Comparison of ENCODE assay signal across 9 mouse cellular contexts in genomic region chr1:180626141-180626540, GRCm38 (mm10). TPM values are rescaled to one million over a fixed set of nuclear protein-coding genes. Genes with fewer than 3 reads are reported as not detected.
DNase-seq lines count a peak whose midpoint lies in the region; ATAC-seq lines count a peak whose summit lies in the region.
"Had no signal": no experiment of that assay in that cellular context is flagged by ENCODE, and none has a peak within 500 bp of the region (broad histone marks: within the 10 kb centered on the region; RNA-seq: fewer than 3 reads in every experiment).

No protein-coding gene starts in this region.

- no peak overlapping the region for H3K4me3 ChIP-seq in lung, embryonic 16.5 days (ENCODE audit: low read length)
- H3K4me3 ChIP-seq in forebrain, embryonic 11.5 days (ENCODE audit: low read depth, low read length): no peak overlapping the region
- H3K4me3 ChIP-seq: embryonic facial prominence, embryonic 12.5 days had no signal

- no peaks in the 10 kb centered on the region for H3K27me3 ChIP-seq in lung, embryonic 16.5 days (ENCODE audit: control insufficient read depth, insufficient read depth, low read depth, low read length)
- H3K27me3 ChIP-seq in forebrain, embryonic 11.5 days (ENCODE audit: control insufficient read depth, insufficient read depth, low read length): no peaks in the 10 kb centered on the region
- H3K27me3 ChIP-seq: embryonic facial prominence, embryonic 12.5 days had no signal

- H3K36me3 ChIP-seq in lung, embryonic 16.5 days (ENCODE audit: control insufficient read depth, insufficient read depth, low read length): no peaks in the 10 kb centered on the region
- no peaks in the 10 kb centered on the region for H3K36me3 ChIP-seq in forebrain, embryonic 11.5 days (ENCODE audit: control insufficient read depth, insufficient read depth, low read length)
- H3K36me3 ChIP-seq: embryonic facial prominence, embryonic 12.5 days had no signal

- H3K9me3 ChIP-seq in lung, embryonic 16.5 days (ENCODE audit: control insufficient read depth, low read length): peaks cover 3% of the 10 kb centered on the region; the same call in 1 of the 2 replicates
- no peaks in the 10 kb centered on the region; the same call in 1 of the 2 replicates for H3K9me3 ChIP-seq in forebrain, embryonic 11.5 days (ENCODE audit: control insufficient read depth, low read length)

- peak; percentile 39 for DNase-seq in adrenal gland, adult 18-20 months (ENCODE audit: low spot score in 2 of 2)
- peak; percentile 95 for DNase-seq in heart, adult 11 months
- peak; percentile 77 for DNase-seq in heart, postnatal 4 days
- DNase-seq in B cell, adult 2 months: no peak
- DNase-seq in forebrain, embryonic 11.5 days (ENCODE audit: low spot score): no peak
- no peak for DNase-seq in urinary bladder, postnatal 4 days (ENCODE audit: low spot score in 2 of 2)

- H3K4me2 ChIP-seq in lung, embryonic 16.5 days (ENCODE audit: low read depth, low read length): no peak overlapping the region
- no peak overlapping the region for H3K4me2 ChIP-seq in forebrain, embryonic 11.5 days (ENCODE audit: low read depth, low read length, severe bottlenecking)
- H3K4me2 ChIP-seq: embryonic facial prominence, embryonic 12.5 days had no signal

- H3K4me1 ChIP-seq in lung, embryonic 16.5 days (replicated peaks; ENCODE audit: control insufficient read depth, insufficient read depth, low read length): no peaks in the 10 kb centered on the region
- H3K4me1 ChIP-seq in forebrain, embryonic 11.5 days (replicated peaks; ENCODE audit: control insufficient read depth, insufficient read depth, low read length): no peaks in the 10 kb centered on the region
- H3K4me1 ChIP-seq: embryonic facial prominence, embryonic 12.5 days had no signal

- no peak overlapping the region for H3K9ac ChIP-seq in lung, embryonic 16.5 days (ENCODE audit: low read length)
- H3K9ac ChIP-seq in forebrain, embryonic 11.5 days (ENCODE audit: low read length): no peak overlapping the region
- H3K9ac ChIP-seq: embryonic facial prominence, embryonic 12.5 days had no signal

- no peak overlapping the region for H3K27ac ChIP-seq in lung, embryonic 16.5 days (ENCODE audit: low read length)
- no peak overlapping the region for H3K27ac ChIP-seq in forebrain, embryonic 11.5 days (ENCODE audit: low read depth, low read length)
- H3K27ac ChIP-seq: embryonic facial prominence, embryonic 12.5 days; macrophage had no signal

- ATAC-seq in lung, embryonic 16.5 days (ENCODE audit: low read depth): peak; percentile 87
- no peak for ATAC-seq in forebrain, embryonic 11.5 days (replicated peaks; ENCODE audit: low FRiP score)

- WGBS in lung, embryonic 16.5 days: 37% methylated on average over 2 of the region's 2 CpGs
- WGBS in forebrain, embryonic 11.5 days: 88% methylated on average over 2 of the region's 2 CpGs

RNA-seq across cellular contexts. Expression of gene Lin9, which starts 14.8 kb away (rescaled TPM):
- total RNA-seq in adrenal gland, adult 18-20 months (2021): 1 to 10 TPM; 3.9 to 4.2 TPM
- 10 to 100 TPM; 11.3 to 12.0 TPM for total RNA-seq in heart, postnatal 4 days (2021)
- polyA plus RNA-seq in lung, embryonic 16.5 days (2015; fragmentation: Nextera tagmentation; extraction: Ambion mirVana): 19.8 and 22.3 TPM in 2 replicates
- polyA plus RNA-seq in forebrain, embryonic 11.5 days (2014; fragmentation: Nextera tagmentation; extraction: Ambion mirVana): 28.0 and 31.0 TPM in 2 replicates

RNA-seq across cellular contexts. Expression of gene Parp1, which starts 57.4 kb away (rescaled TPM):
- total RNA-seq in adrenal gland, adult 18-20 months (2021): 10 to 100 TPM; 57.9 to 70.2 TPM
- 100 to 1,000 TPM in 1 of 2 experiments, 10 to 100 TPM in 1; 88.6 to 100 TPM for total RNA-seq in heart, postnatal 4 days (2021)
- polyA plus RNA-seq in lung, embryonic 16.5 days (2015; fragmentation: Nextera tagmentation; extraction: Ambion mirVana): 106 and 110 TPM in 2 replicates
- polyA plus RNA-seq in forebrain, embryonic 11.5 days (2014; fragmentation: Nextera tagmentation; extraction: Ambion mirVana): 276 and 281 TPM in 2 replicates

Comparison
In these comparisons a context has a peak if more than half of its experiments do, and no peak if none do; other contexts are left out.
1. DNase-seq: peak in adrenal gland, adult 18-20 months (2 of 2), heart, adult 11 months (single experiment) and heart, postnatal 4 days (single experiment); none in B cell, adult 2 months (0 of 2), forebrain, embryonic 11.5 days (single experiment) and urinary bladder, postnatal 4 days (0 of 2).